Mouse (Mus musculus) embryonic fibroblast, embryonic 13.5 days (primary cell): Measurements from ENCODE around the gene Fmo6.

Experiments used
- CTCF ChIP-seq: IDR thresholded peaks from 2 replicates; pipeline ENCODE4 v1.5.1; 2011; ENCODE audit warnings: mild to moderate bottlenecking, control low read depth, low read length, moderate library complexity, borderline replicate concordance; ENCODE audit not compliant: insufficient read depth
- POLR2A ChIP-seq: IDR thresholded peaks from 2 replicates; pipeline ENCODE4 v1.6.1; 2011; ENCODE audit warnings: low read depth, mild to moderate bottlenecking, control low read depth, low read length, moderate library complexity

DNA sequence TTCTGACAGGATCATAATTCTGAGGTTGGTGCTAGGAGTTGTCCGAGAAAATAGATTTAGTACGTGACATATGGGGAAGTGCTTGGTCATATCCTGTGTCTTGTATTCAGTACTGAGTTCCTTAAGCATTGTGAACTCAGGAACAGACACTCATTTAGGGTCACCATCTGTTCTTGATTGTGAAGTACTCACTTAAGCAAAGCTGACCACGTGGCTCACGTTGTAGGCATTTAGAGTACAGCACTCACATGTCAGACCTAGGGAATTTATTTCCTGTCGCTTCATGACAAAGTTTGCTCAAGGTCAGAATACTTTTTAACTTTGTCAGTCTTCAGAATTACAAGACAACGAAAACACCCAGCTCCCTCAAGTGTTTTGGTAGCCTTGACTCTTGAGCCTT lies 6.4 kb upstream of the Fmo6 start:
- no peak for TF ChIP-seq CTCF
- no peak for TF ChIP-seq POLR2A
